Mouse (Mus musculus) hindbrain, embryonic 11.5 days (tissue): ENCODE measurements around the gene Abt1. TPM values are rescaled to one million over a fixed set of nuclear protein-coding genes. Genes with fewer than 3 reads are reported as not detected.

ENCODE experiments used
- ATAC-seq: fragments of 200-750 bp; cut with Nextera tagmentation; 2 replicates; pipeline ENCODE4 v1.8.0; 2017; ENCODE audit warnings: mild to moderate bottlenecking, moderate TSS enrichment, moderate library complexity; ENCODE audit not compliant: low FRiP score
- DNase-seq: peaks from one replicate; pipeline ENCODE4 v3.0.0-alpha.2; 2015; ENCODE audit warnings: low spot score
- H3K27ac ChIP-seq: fragments of 300-500 bp; sonication (generic); 2 replicates; pipeline ENCODE4 v1.5.1; 2014; ENCODE audit warnings: mild to moderate bottlenecking, low read depth, low read length
- H3K27me3 ChIP-seq: fragments of 300-500 bp; sonication (generic); 2 replicates; pipeline ENCODE4 v1.6.1; 2014; ENCODE audit warnings: mild to moderate bottlenecking, low read length, moderate library complexity, mixed read lengths; ENCODE audit not compliant: control insufficient read depth, insufficient read depth
- H3K36me3 ChIP-seq: fragments of 300-500 bp; sonication (generic); 2 replicates; pipeline ENCODE4 v1.6.1; 2014; ENCODE audit warnings: mild to moderate bottlenecking, low read length, moderate library complexity, mixed read lengths; ENCODE audit not compliant: control insufficient read depth, insufficient read depth
- H3K4me1 ChIP-seq: fragments of 300-500 bp; sonication (generic); replicated peaks from 2 replicates; pipeline ENCODE4 v1.6.1; 2014; ENCODE audit warnings: low read length, mixed read lengths; ENCODE audit not compliant: control insufficient read depth, insufficient read depth
- H3K4me2 ChIP-seq: fragments of 300-500 bp; sonication (generic); replicated peaks from 2 replicates; pipeline ENCODE4 v1.6.1; 2014; ENCODE audit warnings: mild to moderate bottlenecking, low read depth, low read length
- H3K4me3 ChIP-seq: fragments of 300-500 bp; sonication (generic); 2 replicates; pipeline ENCODE4 v1.5.1; 2014; ENCODE audit warnings: low read depth, low read length
- H3K9ac ChIP-seq: fragments of 300-500 bp; sonication (generic); 2 replicates; pipeline ENCODE4 v1.6.1; 2014; ENCODE audit warnings: low read depth, low read length
- H3K9me3 ChIP-seq: fragments of 300-500 bp; sonication (generic); 2 replicates; pipeline ENCODE4 v1.6.1; 2016; ENCODE audit warnings: low read length; ENCODE audit not compliant: control insufficient read depth
- WGBS: fragments of 180-500 bp; shearing (Covaris S2); extraction: QIAGEN DNeasy Blood & Tissue Kit; methylation state at CpG from one replicate; pipeline ENCODE4 v1.1.7; 2014; 5-methylcytosine and 5-hydroxymethylcytosine counted together
- polyA plus RNA-seq: library from polyadenylated mRNA; unstranded; fragments of >200 nt; fragmentation: Nextera tagmentation; extraction: Ambion mirVana; gene quantifications from 2 replicates; pipeline ENCODE4 v1.2.1, GENCODE M21; 2014

The Abt1 gene
- polyA plus RNA-seq, 1 experiment from 2014 or later: 12.1 TPM

GRCm38 (mm10) chr13:23462063-23462462 is 38.4 kb upstream of the Abt1 start:
- Histone ChIP-seq H3K9me3 (no peaks in the 10 kb centered on the region), H3K36me3 (no peaks in the 10 kb centered on the region), H3K9ac (no peak overlapping the region), H3K4me3 (no peak overlapping the region), H3K4me2 (no peak overlapping the region), H3K4me1 (peaks cover 5% of the 10 kb centered on the region; the same call in 1 of the 2 replicates), H3K27me3 (peaks cover 3% of the 10 kb centered on the region), H3K27ac (no peak overlapping the region)
- WGBS: 84% methylated on average over 4 of the region's 4 CpGs
- no peak for ATAC-seq
- no peak for DNase-seq

DNA sequence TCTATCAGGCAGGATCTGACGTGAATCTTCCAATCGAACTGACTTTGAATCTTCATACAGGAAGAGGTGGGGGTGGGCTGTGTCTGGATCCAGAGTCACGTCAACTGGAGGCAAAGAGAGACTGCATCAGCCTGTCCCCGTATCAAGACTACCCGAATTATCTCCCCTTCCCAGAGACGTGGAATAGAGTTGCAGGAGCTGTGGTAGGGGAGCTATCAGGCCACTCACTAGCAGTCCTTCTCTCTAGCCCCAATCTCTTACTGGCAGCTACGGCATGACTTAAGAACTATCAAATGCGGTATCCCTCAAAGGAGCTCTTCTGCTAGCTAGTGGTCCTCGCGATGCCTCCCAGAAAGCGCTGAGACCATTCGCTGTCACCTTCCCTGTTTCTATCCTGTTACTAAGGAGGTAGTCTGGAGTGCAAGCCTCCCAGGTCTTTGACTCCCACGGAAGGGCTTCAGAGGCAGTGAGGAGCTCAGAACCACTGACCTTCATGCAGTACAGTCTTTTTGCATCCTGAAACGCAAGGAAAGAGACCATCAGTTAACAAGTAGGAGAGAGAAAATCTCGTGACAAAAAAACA is 35.7 kb upstream of the Abt1 start:
- Histone ChIP-seq H3K4me1 (no peaks in the 10 kb centered on the region), H3K27me3 (no peaks in the 10 kb centered on the region), H3K36me3 (no peaks in the 10 kb centered on the region), H3K9ac (no peak overlapping the region), H3K27ac (no peak overlapping the region), H3K9me3 (no peaks in the 10 kb centered on the region), H3K4me2 (no peak overlapping the region), H3K4me3 (no peak overlapping the region)
- WGBS: 16% methylated on average over 15 of the region's 15 CpGs
- no peak for DNase-seq
- no peak for ATAC-seq

DNA sequence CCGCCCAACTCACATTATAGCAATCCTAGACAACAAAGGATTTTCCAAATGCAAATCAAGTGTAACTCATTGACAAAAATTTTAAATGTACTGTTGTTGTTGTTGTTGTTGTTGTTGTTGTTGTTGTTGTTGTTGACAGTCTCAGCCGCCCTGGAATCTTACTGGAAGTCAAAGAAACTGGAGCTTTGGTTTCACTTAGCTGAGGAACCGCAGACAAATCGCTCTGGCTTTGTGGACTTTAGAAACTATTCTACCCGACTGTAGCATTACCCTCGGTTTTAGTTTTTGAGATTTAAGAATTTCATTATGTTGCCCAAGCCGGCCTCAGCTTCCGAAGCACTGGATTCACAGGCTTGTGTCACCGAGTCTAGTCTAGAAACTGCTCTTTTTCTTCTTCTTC is 30.3 kb upstream of the Abt1 start:
- ATAC-seq (no peak), DNase-seq (no peak)
- Histone ChIP-seq H3K27ac (peak overlapping the region; percentile 59; the same call in 1 of the 2 replicates), H3K4me3 (peak overlapping the region; percentile 68), H3K9ac (no peak overlapping the region; the same call in 1 of the 2 replicates), H3K36me3 (no peaks in the 10 kb centered on the region), H3K4me1 (no peaks in the 10 kb centered on the region), H3K9me3 (no peaks in the 10 kb centered on the region), H3K4me2 (peak overlapping the region; percentile 41), H3K27me3 (no peaks in the 10 kb centered on the region)
- 0% methylated on average over 9 of the region's 9 CpGs for WGBS

DNA sequence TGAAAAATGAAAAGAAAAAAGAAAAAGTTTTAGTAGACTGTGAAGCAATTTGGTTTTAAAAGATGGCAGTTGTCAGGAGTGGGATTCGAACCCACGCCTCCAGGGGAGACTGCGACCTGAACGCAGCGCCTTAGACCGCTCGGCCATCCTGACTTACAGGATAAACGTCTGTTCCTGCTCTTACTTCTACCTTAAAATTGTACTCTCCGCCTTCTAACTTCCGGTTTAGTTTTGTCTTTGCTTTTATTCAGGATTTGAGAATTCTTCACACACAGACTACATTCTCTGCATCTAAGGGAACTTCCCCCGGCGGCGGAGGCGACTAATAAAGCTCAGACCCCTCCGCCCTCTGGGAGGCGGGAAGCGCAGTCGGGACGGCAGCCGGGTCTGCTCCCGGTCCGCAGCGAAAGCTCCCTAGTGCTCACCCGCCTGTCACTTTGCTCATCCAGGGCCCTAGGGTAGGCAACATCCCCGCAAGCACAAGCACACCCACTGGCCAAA is 29.7 kb upstream of the Abt1 start:
- Histone ChIP-seq H3K4me2 (peak overlapping the region; percentile 41), H3K27ac (peak overlapping the region; percentile 59; the same call in 1 of the 2 replicates), H3K27me3 (no peaks in the 10 kb centered on the region), H3K9me3 (no peaks in the 10 kb centered on the region), H3K9ac (peak overlapping the region; percentile 63), H3K4me3 (peak overlapping the region; percentile 68), H3K36me3 (no peaks in the 10 kb centered on the region), H3K4me1 (no peaks in the 10 kb centered on the region)
- peak; percentile 89 for DNase-seq
- ATAC-seq: peak; percentile 89
- WGBS: under 1% methylated on average over 25 of the region's 25 CpGs

DNA sequence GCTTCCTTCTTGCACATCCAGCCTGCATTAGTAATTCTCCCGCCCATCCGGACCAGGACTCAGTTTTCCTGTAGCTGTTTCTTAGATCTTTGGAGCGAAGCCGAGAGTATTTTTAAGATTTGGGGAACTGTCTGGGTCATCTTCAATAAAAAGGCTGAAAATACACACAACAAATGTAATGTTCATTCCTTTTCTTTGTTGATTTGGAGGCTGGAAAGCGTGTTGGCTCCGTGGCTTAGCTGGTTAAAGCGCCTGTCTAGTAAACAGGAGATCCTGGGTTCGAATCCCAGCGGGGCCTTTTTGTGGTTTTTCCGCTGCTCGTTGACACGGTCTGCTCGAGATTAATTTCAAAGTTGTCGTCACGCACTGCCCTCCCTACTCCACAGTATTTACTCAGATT is 26.7 kb upstream of the Abt1 start:
- peak overlapping the region; percentile 46 for H3K4me3 ChIP-seq
- H3K9ac ChIP-seq: peak overlapping the region; percentile 55; the same call in 1 of the 2 replicates
- H3K4me1 ChIP-seq: no peaks in the 10 kb centered on the region
- H3K36me3 ChIP-seq: no peaks in the 10 kb centered on the region
- WGBS: under 1% methylated on average over 15 of the region's 15 CpGs
- H3K9me3 ChIP-seq: no peaks in the 10 kb centered on the region
- H3K27ac ChIP-seq: no peak overlapping the region
- DNase-seq (peak; percentile 94), ATAC-seq (no peak; the same call in 1 of the 2 replicates)
- no peaks in the 10 kb centered on the region for H3K27me3 ChIP-seq
- peak overlapping the region; percentile 44; the same call in 1 of the 2 replicates for H3K4me2 ChIP-seq

DNA sequence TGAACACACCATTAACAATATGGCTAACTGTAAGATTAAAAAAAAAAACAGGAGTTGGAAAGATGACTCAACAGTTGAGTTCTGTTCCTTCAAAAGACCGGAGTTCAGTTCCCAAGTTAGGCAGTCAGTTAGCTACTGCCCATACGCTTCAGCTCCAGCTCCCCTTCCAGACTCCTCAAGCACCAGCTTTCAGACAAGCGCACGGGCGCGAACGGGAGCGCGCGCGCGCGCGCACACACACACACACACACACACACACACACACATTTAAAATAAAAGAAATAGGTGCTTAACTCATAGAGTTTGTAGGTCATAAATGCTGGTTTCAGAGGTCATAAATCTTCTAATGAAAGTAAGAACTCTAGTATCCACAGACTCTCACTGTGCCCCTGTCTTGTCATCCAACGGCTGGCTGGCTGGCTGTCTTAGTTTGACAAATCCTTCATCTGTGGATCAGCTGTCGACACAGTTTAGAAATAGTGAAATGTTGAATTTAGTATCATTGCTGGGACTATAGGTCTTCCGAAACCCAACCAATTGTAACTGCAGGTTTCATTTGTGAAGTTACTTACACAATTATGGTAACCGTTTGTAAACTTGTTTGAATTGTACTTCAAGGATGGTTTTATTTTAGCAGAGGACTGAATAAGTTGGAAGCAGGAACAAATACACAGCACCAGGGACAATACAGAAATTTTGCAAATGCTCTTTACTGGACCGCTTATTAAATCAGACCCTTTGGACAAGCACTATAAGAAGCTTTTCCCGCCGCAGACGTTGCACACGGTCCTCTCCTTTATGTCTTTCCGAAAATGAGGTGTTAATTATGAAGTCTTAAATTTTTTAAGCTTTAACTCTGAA is 25.8 kb upstream of the Abt1 start:
- 1% methylated on average over 24 of the region's 24 CpGs for WGBS
- H3K27ac ChIP-seq: no peak overlapping the region

DNA sequence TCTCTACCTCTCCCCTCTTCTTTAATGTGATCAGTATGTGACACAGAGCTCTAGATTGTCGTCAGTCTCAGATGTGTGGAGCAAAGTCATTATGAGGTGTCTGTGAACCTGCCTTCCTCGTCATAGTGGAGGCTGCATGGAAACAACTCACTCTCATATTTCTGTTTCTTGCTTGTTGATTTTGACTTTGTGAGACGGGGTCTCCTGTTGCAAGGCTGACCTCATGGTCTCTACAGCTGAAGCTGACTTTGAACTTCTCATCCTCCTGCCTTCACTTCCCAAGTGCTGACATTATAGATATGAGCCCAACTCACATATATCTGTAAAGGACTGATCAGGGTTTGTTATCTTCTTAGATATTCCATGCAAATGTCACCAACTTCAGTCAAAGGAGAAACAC is 25.1 kb upstream of the Abt1 start:
- WGBS: 44% methylated on average over 3 of the region's 3 CpGs
- H3K9me3 ChIP-seq: no peaks in the 10 kb centered on the region
- no peak overlapping the region for H3K27ac ChIP-seq
- DNase-seq (no peak), ATAC-seq (no peak)
- H3K4me1 ChIP-seq: no peaks in the 10 kb centered on the region
- no peak overlapping the region for H3K9ac ChIP-seq
- no peaks in the 10 kb centered on the region for H3K27me3 ChIP-seq
- no peak overlapping the region for H3K4me2 ChIP-seq
- no peaks in the 10 kb centered on the region for H3K36me3 ChIP-seq
- H3K4me3 ChIP-seq: 0 out of 2 replicates have a peak overlapping the region, but pooled peaks have one; percentile 46

More for the DNA sequence above, 25.8 kb upstream of the Abt1 start:
- Histone ChIP-seq H3K4me2 (peak overlapping the region; percentile 44), H3K36me3 (no peaks in the 10 kb centered on the region), H3K4me3 (peak overlapping the region; percentile 46), H3K9ac (peak overlapping the region; percentile 34; the same call in 1 of the 2 replicates), H3K9me3 (no peaks in the 10 kb centered on the region), H3K27me3 (no peaks in the 10 kb centered on the region), H3K4me1 (no peaks in the 10 kb centered on the region)
- ATAC-seq (no peak), DNase-seq (peak; percentile 82)

DNA sequence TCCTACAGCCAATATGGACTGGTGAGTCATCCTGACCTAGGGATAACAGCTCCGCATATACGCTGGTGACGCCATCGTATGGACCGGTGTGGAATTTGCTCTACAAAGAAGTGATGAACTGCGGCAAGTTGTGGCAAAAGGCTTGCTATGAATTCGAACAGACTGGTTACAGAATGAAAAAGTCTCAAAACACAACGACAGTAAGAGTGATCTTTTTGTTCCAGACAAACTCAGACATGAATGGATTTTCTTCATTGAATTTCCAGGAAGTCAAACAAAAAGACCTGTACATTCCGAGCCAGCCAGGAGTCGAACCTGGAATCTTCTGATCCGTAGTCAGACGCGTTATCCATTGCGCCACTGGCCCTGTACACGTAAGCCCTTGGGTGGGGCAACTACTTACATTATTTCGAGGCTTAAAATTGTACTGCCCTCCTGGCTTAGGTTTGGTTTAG is 22.9 kb upstream of the Abt1 start:
- no peaks in the 10 kb centered on the region for H3K9me3 ChIP-seq
- H3K4me2 ChIP-seq: peak overlapping the region; percentile 48
- under 1% methylated on average over 16 of the region's 16 CpGs for WGBS
- no peaks in the 10 kb centered on the region for H3K36me3 ChIP-seq
- no peaks in the 10 kb centered on the region for H3K27me3 ChIP-seq
- DNase-seq (peak; percentile 91), ATAC-seq (peak; percentile 76)
- H3K4me1 ChIP-seq: no peaks in the 10 kb centered on the region
- peak overlapping the region; percentile 51 for H3K4me3 ChIP-seq
- peak overlapping the region; percentile 56 for H3K9ac ChIP-seq
- H3K27ac ChIP-seq: 0 out of 2 replicates have a peak overlapping the region, but pooled peaks have one; percentile 27
